Mouse (Mus musculus): Measurements from ENCODE around the gene Rbm3.

- no peak for TF ChIP-seq CTCF (IDR thresholded peaks at IDR 0.05; ENCODE audit: insufficient read depth, low read length)
- no peak for TF ChIP-seq POLR2A (IDR thresholded peaks at IDR 0.05; ENCODE audit: borderline replicate concordance, extremely low read depth, low read depth, low read length)
Measured at GRCm38 (mm10) chrX:8163076-8163475, 17.4 kb upstream of the Rbm3 start.
